Mouse (Mus musculus): ENCODE measurements around the gene Tmcc2. TPM values are rescaled to one million over a fixed set of nuclear protein-coding genes. Genes with fewer than 3 reads are reported as not detected.

The Tmcc2 gene
- total and polyA plus RNA-seq, 3 experiments: 0.14 to 0.34 TPM; not detected in 1

DNA sequence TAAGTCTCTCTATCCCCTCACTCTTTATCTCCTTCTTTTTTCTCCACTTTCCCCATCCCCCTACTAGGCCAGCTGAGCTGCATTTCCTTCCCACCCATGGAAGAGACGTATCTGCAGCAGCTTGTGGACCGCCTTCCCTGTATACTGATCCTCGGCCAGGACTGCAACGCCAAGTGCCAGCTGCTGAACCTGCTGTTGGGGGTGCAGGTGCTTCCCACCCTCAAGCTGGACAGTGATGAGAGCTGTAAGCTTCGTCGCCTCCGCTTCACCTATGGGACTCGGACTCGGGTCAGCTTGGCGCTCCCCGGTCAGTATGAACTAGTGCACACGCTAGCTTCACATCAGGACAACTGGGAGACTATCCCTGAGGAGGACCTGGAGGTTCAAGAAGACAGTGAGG, 43.0 kb upstream of the Tmcc2 start:
- H3K4me3 ChIP-seq (replicated peaks in 1 of 3; ENCODE audit: low read depth in 2 of 3, low read length in 2 of 3, poor library complexity in 1 of 3): no peak overlapping the region
- no peaks in the 10 kb centered on the region for H3K36me3 ChIP-seq (replicated peaks in 1 of 2; ENCODE audit: control insufficient read depth in 1 of 2, insufficient read depth in 1 of 2, low read length in 1 of 2)
- no peak overlapping the region for H3K4me2 ChIP-seq (ENCODE audit: insufficient read depth, low read depth, poor library complexity, severe bottlenecking)
- dilution Hi-C loops (cut with MboI; ENCODE audit: extremely low pct_ligation_motif_present, extremely low pct_unique_long_range_greater_than_20kb, low sequenced_read_pairs) (no loop called here), in situ Hi-C loops (cut with MboI; ENCODE audit: low pct_ligation_motif_present, low pct_unique_long_range_greater_than_20kb, low sequenced_read_pairs) (no loop called here)
- peaks cover 6% of the 10 kb centered on the region for H3K27me3 ChIP-seq (replicated peaks)
- peaks cover 0 to 4% of the 10 kb centered on the region in 2 experiments; a peak in 2 of 4 replicates for H3K4me1 ChIP-seq (ENCODE audit: control insufficient read depth in 1 of 2, insufficient read depth in 2 of 2)
- no peak overlapping the region for H3K9ac ChIP-seq (ENCODE audit: insufficient read depth, low read depth)
- no peak overlapping the region for H3K27ac ChIP-seq (ENCODE audit: insufficient read depth, low read depth)
- no peaks in the 10 kb centered on the region for H3K79me2 ChIP-seq (replicated peaks; ENCODE audit: control insufficient read depth, extremely low read depth, insufficient read depth, poor library complexity, severe bottlenecking)
- TF ChIP-seq PAX5 (IDR thresholded peaks at IDR 0.05; ENCODE audit: low read length): no peak
- TF ChIP-seq HCFC1 (IDR thresholded peaks at IDR 0.05; ENCODE audit: low read depth, low read length): no peak
- TF ChIP-seq MEF2A (IDR thresholded peaks at IDR 0.05; ENCODE audit: borderline replicate concordance, low read depth, low read length): no peak
- TF ChIP-seq CHD2 (IDR thresholded peaks at IDR 0.05; ENCODE audit: low read length): no peak
- TF ChIP-seq JUND (conservative IDR thresholded peaks at IDR 0.05; ENCODE audit: low read depth, low read length): no peak
- TF ChIP-seq USF2 (conservative IDR thresholded peaks at IDR 0.05; ENCODE audit: low read depth, low read length): no peak
- TF ChIP-seq UBTF (IDR thresholded peaks at IDR 0.05; ENCODE audit: low read depth, low read length): no peak
- TF ChIP-seq RCOR1 (conservative IDR thresholded peaks at IDR 0.05; ENCODE audit: low read depth, low read length): no peak
- no peak for TF ChIP-seq MAX (IDR thresholded peaks at IDR 0.05; ENCODE audit: low read length)
- no peak for TF ChIP-seq MAFK (IDR thresholded peaks at IDR 0.05; ENCODE audit: insufficient replicate concordance, low read length)
- no peak for DNase-seq (ENCODE audit: extremely low read depth)
- H3K9me3 ChIP-seq (replicated peaks; ENCODE audit: low read length): no peaks in the 10 kb centered on the region

DNA sequence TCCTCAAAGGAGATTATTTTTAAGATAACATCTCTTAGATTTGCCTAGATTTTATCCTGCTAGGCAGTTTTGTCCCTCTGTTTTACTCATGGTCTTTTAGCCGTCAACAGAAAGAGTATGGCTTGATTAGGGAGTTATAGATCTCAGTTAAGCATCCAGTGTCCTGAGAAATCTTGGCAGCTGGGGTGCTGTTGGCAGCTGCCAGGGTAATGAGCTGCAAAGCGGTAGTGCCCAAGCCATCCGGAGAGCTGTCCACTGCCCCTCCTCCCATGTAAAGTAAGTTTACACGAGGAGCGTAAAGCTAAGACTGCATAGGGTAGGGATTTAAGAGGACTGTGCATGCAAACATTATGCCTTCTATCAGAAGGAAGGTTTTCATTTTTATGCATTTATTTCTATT, 42.3 kb upstream of the Tmcc2 start:
- Histone ChIP-seq H3K4me2 (ENCODE audit: insufficient read depth, low read depth, poor library complexity, severe bottlenecking) (no peak overlapping the region), H3K36me3 (replicated peaks in 1 of 2; ENCODE audit: control insufficient read depth in 1 of 2, insufficient read depth in 1 of 2, low read length in 1 of 2) (no peaks in the 10 kb centered on the region), H3K4me3 (replicated peaks in 1 of 3; ENCODE audit: low read depth in 2 of 3, low read length in 2 of 3, poor library complexity in 1 of 3) (no peak overlapping the region), H3K9ac (ENCODE audit: insufficient read depth, low read depth) (no peak overlapping the region), H3K4me1 (ENCODE audit: control insufficient read depth in 1 of 2, insufficient read depth in 2 of 2) (peaks cover 0 to 4% of the 10 kb centered on the region in 2 experiments; a peak in 2 of 4 replicates), H3K27me3 (replicated peaks) (peaks cover 8% of the 10 kb centered on the region), H3K27ac (ENCODE audit: insufficient read depth, low read depth) (no peak overlapping the region), H3K79me2 (replicated peaks; ENCODE audit: control insufficient read depth, extremely low read depth, insufficient read depth, poor library complexity, severe bottlenecking) (no peaks in the 10 kb centered on the region), H3K9me3 (replicated peaks; ENCODE audit: low read length) (no peaks in the 10 kb centered on the region)
- in situ Hi-C loops (cut with MboI; ENCODE audit: low pct_ligation_motif_present, low pct_unique_long_range_greater_than_20kb, low sequenced_read_pairs): no loop called here
- DNase-seq (ENCODE audit: extremely low read depth): no peak
- dilution Hi-C loops (cut with MboI; ENCODE audit: extremely low pct_ligation_motif_present, extremely low pct_unique_long_range_greater_than_20kb, low sequenced_read_pairs): no loop called here
- TF ChIP-seq CHD2 (IDR thresholded peaks at IDR 0.05; ENCODE audit: low read length) (no peak), MAZ (IDR thresholded peaks at IDR 0.05; ENCODE audit: low read depth, low read length) (no peak), JUN (IDR thresholded peaks at IDR 0.05; ENCODE audit: insufficient read depth, low read depth, low read length) (no peak), NRF1 (IDR thresholded peaks at IDR 0.05; ENCODE audit: low read depth, low read length) (no peak), ELF1 (IDR thresholded peaks at IDR 0.05; ENCODE audit: low read depth, low read length) (no peak), CTCF (conservative IDR thresholded peaks at IDR 0.05 in 1 of 2, IDR thresholded peaks at IDR 0.05 in 1 of 2; ENCODE audit: low read depth in 2 of 2, low read length in 2 of 2) (no peak), USF2 (conservative IDR thresholded peaks at IDR 0.05; ENCODE audit: low read depth, low read length) (no peak), PAX5 (IDR thresholded peaks at IDR 0.05; ENCODE audit: low read length) (no peak), ZC3H11A (IDR thresholded peaks at IDR 0.05; ENCODE audit: low read depth, low read length) (no peak), HCFC1 (IDR thresholded peaks at IDR 0.05; ENCODE audit: low read depth, low read length) (no peak), POLR2AphosphoS2 (IDR thresholded peaks at IDR 0.05; ENCODE audit: low read depth, low read length) (no peak), EP300 (IDR thresholded peaks at IDR 0.05; ENCODE audit: low read length) (no peak), SIN3A (IDR thresholded peaks at IDR 0.05; ENCODE audit: low read length) (no peak), MEF2A (IDR thresholded peaks at IDR 0.05; ENCODE audit: borderline replicate concordance, low read depth, low read length) (no peak), CHD1 (IDR thresholded peaks at IDR 0.05; ENCODE audit: low read depth, low read length) (no peak), RCOR1 (conservative IDR thresholded peaks at IDR 0.05; ENCODE audit: low read depth, low read length) (no peak), E2F4 (IDR thresholded peaks at IDR 0.05; ENCODE audit: insufficient replicate concordance, low read depth, low read length) (no peak), MYC (IDR thresholded peaks at IDR 0.05; ENCODE audit: low read depth, low read length) (no peak)

Measured in CH12.LX (cell line).